Mouse (Mus musculus) liver, embryonic 16.5 days (tissue): Measurements from ENCODE around the gene Col13a1. TPM values are rescaled to one million over a fixed set of nuclear protein-coding genes. Genes with fewer than 3 reads are reported as not detected.

Source experiments
- ATAC-seq: fragments of 200-750 bp; cut with Nextera tagmentation; 2 replicates; pipeline ENCODE4 v1.8.0; 2017; ENCODE audit warnings: low read depth, mild to moderate bottlenecking, moderate number of reproducible peaks, moderate library complexity
- H3K27ac ChIP-seq: fragments of 300-500 bp; sonication (generic); 2 replicates; pipeline ENCODE4 v1.5.1; 2014; ENCODE audit warnings: mild to moderate bottlenecking, low read length
- H3K27me3 ChIP-seq: fragments of 300-500 bp; sonication (generic); 2 replicates; pipeline ENCODE4 v1.6.1; 2014; ENCODE audit warnings: low read depth, low read length, mixed read lengths; ENCODE audit not compliant: control insufficient read depth, insufficient read depth
- H3K36me3 ChIP-seq: fragments of 300-500 bp; sonication (generic); 2 replicates; pipeline ENCODE4 v1.6.1; 2014; ENCODE audit warnings: mild to moderate bottlenecking; ENCODE audit not compliant: control insufficient read depth, insufficient read depth
- H3K4me1 ChIP-seq: fragments of 300-500 bp; sonication (generic); 2 replicates; pipeline ENCODE4 v1.6.1; 2014; ENCODE audit warnings: low read depth, low read length, mixed read lengths; ENCODE audit not compliant: control insufficient read depth
- H3K4me2 ChIP-seq: fragments of 300-500 bp; sonication (generic); 2 replicates; pipeline ENCODE4 v1.6.1; 2014; ENCODE audit warnings: low read depth, low read length, mixed read lengths
- H3K4me3 ChIP-seq: fragments of 300-500 bp; sonication (generic); 2 replicates; pipeline ENCODE4 v1.5.1; 2014; ENCODE audit warnings: low read depth, mild to moderate bottlenecking, low read length
- H3K9ac ChIP-seq: fragments of 300-500 bp; sonication (generic); 2 replicates; pipeline ENCODE4 v1.6.1; 2014; ENCODE audit warnings: low read depth, low read length
- H3K9me3 ChIP-seq: fragments of 300-500 bp; sonication (generic); replicated peaks from 2 replicates; pipeline ENCODE4 v1.6.1; 2016; ENCODE audit warnings: low read length; ENCODE audit not compliant: control insufficient read depth
- WGBS: fragments of 180-500 bp; shearing (Covaris S2); extraction: QIAGEN DNeasy Blood & Tissue Kit; methylation state at CpG from one replicate; pipeline ENCODE4 v1.1.7; 2014; ENCODE audit not compliant: insufficient replicate concordance; 5-methylcytosine and 5-hydroxymethylcytosine counted together
- polyA plus RNA-seq: library from polyadenylated mRNA; unstranded; fragments of >200 nt; fragmentation: Nextera tagmentation; extraction: Ambion mirVana; gene quantifications from 2 replicates; pipeline ENCODE4 v1.2.1, GENCODE M21; 2015

Col13a1 gene
- polyA plus RNA-seq, 1 experiment from 2014 or later, result 0.91 TPM

DNA sequence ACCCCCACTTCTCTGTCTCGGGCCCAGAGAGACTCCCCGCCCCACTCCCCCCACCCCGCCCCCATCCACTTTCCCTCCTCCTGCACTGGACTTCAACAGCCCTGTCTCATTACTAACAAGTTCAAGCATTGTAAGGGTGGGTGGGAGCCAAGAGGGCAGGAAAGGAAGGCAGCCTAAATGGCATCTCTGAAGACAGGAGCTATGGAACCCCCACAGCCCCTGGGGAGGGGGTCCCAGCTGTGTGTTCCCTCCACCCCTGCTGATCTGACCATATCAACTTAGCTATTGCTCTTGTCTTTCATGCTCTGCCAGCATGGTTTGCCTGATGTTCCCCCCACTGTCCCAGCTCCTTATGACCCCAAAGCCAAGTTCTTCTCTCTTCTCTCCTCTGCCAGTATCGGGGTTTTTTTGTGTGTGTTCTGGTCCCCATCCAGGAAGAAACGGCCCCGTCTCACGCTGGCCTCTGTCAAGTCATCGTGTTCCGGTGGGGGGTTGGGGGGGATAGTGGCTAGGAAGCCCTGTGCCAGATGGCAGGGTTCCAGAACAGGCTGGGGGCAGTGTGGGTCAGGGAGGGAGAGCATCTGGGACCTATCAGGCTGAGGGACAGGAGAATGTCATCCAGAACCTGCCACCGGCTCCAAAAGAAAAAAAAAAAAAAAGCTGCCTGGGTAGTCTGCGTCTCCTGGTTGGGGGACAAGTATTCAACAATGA, 58.1 kb downstream of the Col13a1 start:
- no peak overlapping the region for H3K4me2 ChIP-seq
- WGBS, result 37% methylated on average over 11 of the region's 11 CpGs
- no peak overlapping the region for H3K4me3 ChIP-seq
- no peaks in the 10 kb centered on the region for H3K9me3 ChIP-seq
- ATAC-seq, result no peak
- no peak overlapping the region for H3K27ac ChIP-seq
- H3K27me3 ChIP-seq, result no peaks in the 10 kb centered on the region
- H3K36me3 ChIP-seq, result no peaks in the 10 kb centered on the region
- H3K4me1 ChIP-seq, result no peaks in the 10 kb centered on the region
- H3K9ac ChIP-seq, result no peak overlapping the region

GRCm38 (mm10) chr10:61919924-61920654, 58.8 kb downstream of the Col13a1 start:
- no peak overlapping the region for H3K4me3 ChIP-seq
- no peak overlapping the region for H3K27ac ChIP-seq
- no peak overlapping the region for H3K4me2 ChIP-seq
- no peaks in the 10 kb centered on the region for H3K4me1 ChIP-seq
- no peaks in the 10 kb centered on the region for H3K27me3 ChIP-seq
- H3K9ac ChIP-seq, result no peak overlapping the region
- H3K9me3 ChIP-seq, result no peaks in the 10 kb centered on the region
- WGBS, result 52% methylated on average over 13 of the region's 13 CpGs
- no peaks in the 10 kb centered on the region for H3K36me3 ChIP-seq
- no peak for ATAC-seq

GRCm38 (mm10) chr10:61919496-61919895, 59.4 kb downstream of the Col13a1 start:
- Histone ChIP-seq H3K9me3 (no peaks in the 10 kb centered on the region), H3K27ac (no peak overlapping the region), H3K27me3 (no peaks in the 10 kb centered on the region), H3K4me1 (no peaks in the 10 kb centered on the region), H3K9ac (no peak overlapping the region), H3K36me3 (no peaks in the 10 kb centered on the region), H3K4me2 (no peak overlapping the region), H3K4me3 (no peak overlapping the region)
- ATAC-seq, result no peak
- 67% methylated on average over 4 of the region's 4 CpGs for WGBS

DNA sequence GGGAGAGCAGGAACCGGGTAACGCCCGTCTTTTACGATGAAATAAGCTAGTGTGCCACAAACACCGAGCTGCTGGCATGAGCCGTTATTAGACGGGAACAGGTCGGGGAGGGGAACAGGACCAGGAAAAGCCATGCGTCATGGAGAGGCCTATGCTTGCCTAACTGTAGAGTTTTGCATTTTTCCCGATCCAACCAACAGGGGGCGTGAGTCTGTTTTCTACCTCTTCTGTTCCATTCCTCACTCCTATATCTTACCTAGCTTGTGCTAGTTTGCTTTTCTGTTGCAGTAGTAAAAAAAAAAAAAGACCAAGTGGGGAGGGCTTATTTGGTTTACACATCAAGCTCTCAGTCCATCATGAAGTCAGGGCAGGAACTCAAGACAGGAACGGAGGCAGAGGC, 61.8 kb downstream of the Col13a1 start:
- no peak overlapping the region for H3K4me2 ChIP-seq
- H3K36me3 ChIP-seq, result no peaks in the 10 kb centered on the region
- H3K9ac ChIP-seq, result no peak overlapping the region
- ATAC-seq, result no peak
- no peaks in the 10 kb centered on the region for H3K4me1 ChIP-seq
- H3K27me3 ChIP-seq, result no peaks in the 10 kb centered on the region
- 82% methylated on average over 12 of the region's 12 CpGs for WGBS
- H3K4me3 ChIP-seq, result no peak overlapping the region
- no peak overlapping the region for H3K27ac ChIP-seq
- no peaks in the 10 kb centered on the region for H3K9me3 ChIP-seq

- Histone ChIP-seq H3K4me3 (no peak overlapping the region), H3K9me3 (no peaks in the 10 kb centered on the region), H3K4me2 (no peak overlapping the region), H3K27ac (no peak overlapping the region), H3K36me3 (no peaks in the 10 kb centered on the region), H3K4me1 (no peaks in the 10 kb centered on the region), H3K9ac (no peak overlapping the region), H3K27me3 (no peaks in the 10 kb centered on the region)
- no peak for ATAC-seq
- WGBS, result 48% methylated on average over 4 of the region's 4 CpGs
Observed at GRCm38 (mm10) chr10:61911770-61912169, 67.1 kb downstream of the Col13a1 start.

GRCm38 (mm10) chr10:61909004-61909403, 69.9 kb downstream of the Col13a1 start:
- no peak overlapping the region for H3K4me3 ChIP-seq
- no peak overlapping the region for H3K4me2 ChIP-seq
- WGBS, result 61% methylated on average over 3 of the region's 3 CpGs
- no peaks in the 10 kb centered on the region for H3K27me3 ChIP-seq
- no peaks in the 10 kb centered on the region for H3K36me3 ChIP-seq
- H3K4me1 ChIP-seq, result no peaks in the 10 kb centered on the region
- H3K27ac ChIP-seq, result no peak overlapping the region
- no peak overlapping the region for H3K9ac ChIP-seq
- ATAC-seq, result no peak
- H3K9me3 ChIP-seq, result no peaks in the 10 kb centered on the region

- Histone ChIP-seq H3K4me3 (no peak overlapping the region), H3K4me2 (no peak overlapping the region), H3K36me3 (no peaks in the 10 kb centered on the region), H3K9ac (no peak overlapping the region), H3K27ac (no peak overlapping the region), H3K4me1 (no peaks in the 10 kb centered on the region), H3K27me3 (no peaks in the 10 kb centered on the region), H3K9me3 (no peaks in the 10 kb centered on the region)
- 17% methylated on average over 5 of the region's 5 CpGs for WGBS
- ATAC-seq, result no peak
Observed at GRCm38 (mm10) chr10:61906226-61906625, 72.7 kb downstream of the Col13a1 start.

DNA sequence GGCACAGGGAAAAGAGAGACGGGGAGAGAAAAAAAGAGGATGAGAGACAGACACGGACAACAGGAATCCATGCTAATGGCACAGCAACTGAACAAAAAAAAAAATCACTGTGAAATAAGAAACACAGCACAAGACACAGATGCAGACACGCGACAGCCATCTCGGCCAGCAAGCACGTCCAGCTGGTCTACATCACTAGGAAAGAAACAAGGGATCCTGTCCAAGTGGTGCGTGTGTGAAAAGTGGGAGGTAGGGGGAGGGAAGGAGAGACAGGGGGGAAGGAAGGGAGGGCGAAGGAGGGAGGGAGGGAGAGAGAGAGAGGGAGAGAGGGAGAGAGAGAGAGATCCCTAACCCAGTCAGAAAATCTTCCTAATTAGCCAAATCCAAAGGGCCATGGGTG, 73.6 kb downstream of the Col13a1 start:
- no peak for ATAC-seq
- WGBS, result 61% methylated on average over 8 of the region's 8 CpGs
- H3K9ac ChIP-seq, result no peak overlapping the region
- no peaks in the 10 kb centered on the region for H3K4me1 ChIP-seq
- H3K27me3 ChIP-seq, result no peaks in the 10 kb centered on the region
- H3K27ac ChIP-seq, result no peak overlapping the region
- H3K4me2 ChIP-seq, result no peak overlapping the region
- no peaks in the 10 kb centered on the region for H3K9me3 ChIP-seq
- no peak overlapping the region for H3K4me3 ChIP-seq
- no peaks in the 10 kb centered on the region for H3K36me3 ChIP-seq

- Histone ChIP-seq H3K4me1 (no peaks in the 10 kb centered on the region), H3K4me3 (no peak overlapping the region), H3K4me2 (no peak overlapping the region), H3K27me3 (no peaks in the 10 kb centered on the region), H3K9ac (no peak overlapping the region), H3K9me3 (no peaks in the 10 kb centered on the region), H3K36me3 (no peaks in the 10 kb centered on the region), H3K27ac (no peak overlapping the region)
- 67% methylated on average over 6 of the region's 6 CpGs for WGBS
- ATAC-seq, result no peak
Observed at GRCm38 (mm10) chr10:61898116-61898515, 80.8 kb downstream of the Col13a1 start.
